In genomic region chr12:100044704-100045103, GRCm38 (mm10) we compare ENCODE assay signal across 13 mouse cellular contexts.
"Had no signal": no experiment of that assay in that cellular context is flagged by ENCODE, and none has a peak within 500 bp of the region (broad histone marks: within the 10 kb centered on the region; RNA-seq: fewer than 3 reads in every experiment).

No protein-coding gene starts in this region.

- H3K9me3 ChIP-seq: limb, embryonic 10.5 days; liver, embryonic 15.5 days; midbrain, embryonic 13.5 days; stomach, embryonic 15.5 days had no signal

- H3K4me2 ChIP-seq: liver, embryonic 11.5 days; liver, embryonic 15.5 days; midbrain, embryonic 13.5 days; stomach, embryonic 15.5 days had no signal

- H3K36me3 ChIP-seq: limb, embryonic 10.5 days; liver, embryonic 15.5 days; midbrain, embryonic 13.5 days; stomach, embryonic 15.5 days had no signal

- H3K27me3 ChIP-seq: liver, embryonic 15.5 days; midbrain, embryonic 13.5 days; stomach, embryonic 15.5 days had no signal

- H3K27ac ChIP-seq: limb, embryonic 10.5 days; liver, embryonic 15.5 days; midbrain, embryonic 13.5 days; stomach, embryonic 15.5 days had no signal

- DNase-seq: kidney, adult 18-20 months; kidney, postnatal 25 days; layer of hippocampus, adult 9-11 months; lung, adult 2 months; lung, postnatal 36 days; right cerebral cortex, postnatal 4 days; spleen, adult 18-20 months had no signal

- H3K4me3 ChIP-seq: limb, embryonic 10.5 days; liver, embryonic 15.5 days; midbrain, embryonic 13.5 days; stomach, embryonic 15.5 days had no signal

- H3K4me1 ChIP-seq: limb, embryonic 10.5 days; liver, embryonic 15.5 days; midbrain, embryonic 13.5 days; stomach, embryonic 15.5 days had no signal

- ATAC-seq: lung, postnatal 0 days; midbrain, embryonic 13.5 days had no signal

- H3K9ac ChIP-seq: liver, embryonic 15.5 days; midbrain, embryonic 13.5 days; stomach, embryonic 15.5 days had no signal
